Mouse (Mus musculus) MEL (cell line): ENCODE measurements around the gene Nr1h4. TPM values are rescaled to one million over a fixed set of nuclear protein-coding genes. Genes with fewer than 3 reads are reported as not detected.

Experiments used
- DNase-seq: peaks from one replicate; pipeline ENCODE4 v3.0.0; 2011; ENCODE audit warnings: low read depth, low spot score
- H3K27ac ChIP-seq: 2 replicates; pipeline ENCODE4 v1.5.1; 2012; ENCODE audit warnings: low read depth, mild to moderate bottlenecking, control low read depth, low read length, moderate library complexity; ENCODE audit not compliant: control insufficient read depth
- H3K27me3 ChIP-seq, 2 experiments: fragments of 150-350 bp in 1 of 2; sonication (generic) in 1 of 2; 2 replicates each; pipeline ENCODE4 v1.6.1; 2012; ENCODE audit warnings: low read length in 2 of 2, mild to moderate bottlenecking in 2 of 2, improper control_type of control experiment in 1 of 2, moderate library complexity in 1 of 2; ENCODE audit not compliant: insufficient read depth in 2 of 2, control insufficient read depth in 1 of 2
- H3K36me3 ChIP-seq, 2 experiments: 2 replicates each; pipeline ENCODE4 v1.6.1; 2012 to 2014; ENCODE audit warnings: low read length in 2 of 2, improper control_type of control experiment in 1 of 2, inconsistent platforms in 1 of 2, mild to moderate bottlenecking in 1 of 2; ENCODE audit not compliant: insufficient read depth in 2 of 2, control insufficient read depth in 1 of 2
- H3K4me1 ChIP-seq, 2 experiments: fragments of 150-350 bp in 1 of 2; sonication (generic) in 1 of 2; 2 replicates each; pipeline ENCODE4 v1.6.1; 2012; ENCODE audit warnings: low read length in 2 of 2, improper control_type of control experiment in 1 of 2, mild to moderate bottlenecking in 1 of 2; ENCODE audit not compliant: insufficient read depth in 2 of 2, control insufficient read depth in 1 of 2
- H3K4me3 ChIP-seq, 2 experiments: fragments of 150-350 bp in 1 of 2; sonication (generic) in 1 of 2; 2 replicates each; pipeline ENCODE4 v1.5.1; 2012; ENCODE audit warnings: low read depth in 2 of 2, low read length in 2 of 2, mild to moderate bottlenecking in 2 of 2, moderate library complexity in 2 of 2, control low read depth in 1 of 2, improper control_type of control experiment in 1 of 2; ENCODE audit not compliant: control insufficient read depth in 1 of 2, insufficient read depth in 1 of 2
- H3K79me2 ChIP-seq: 2 replicates; pipeline ENCODE4 v1.6.1; 2012; ENCODE audit warnings: mild to moderate bottlenecking, low read length, moderate library complexity; ENCODE audit not compliant: control insufficient read depth, poor library complexity, insufficient read depth
- H3K9ac ChIP-seq: 2 replicates; pipeline ENCODE4 v1.6.1; 2012; ENCODE audit warnings: low read depth, mild to moderate bottlenecking, control low read depth, low read length, moderate library complexity; ENCODE audit not compliant: control insufficient read depth, poor library complexity, severe bottlenecking
- H3K9me3 ChIP-seq: fragments of 150-350 bp; sonication (generic); replicated peaks from 2 replicates; pipeline ENCODE4 v1.6.1; 2012; ENCODE audit warnings: mild to moderate bottlenecking, low read length, improper control_type of control experiment, moderate library complexity; ENCODE audit not compliant: insufficient read depth
- BHLHE40 ChIP-seq: IDR thresholded peaks from 2 replicates; pipeline ENCODE4 v1.6.1; 2012; ENCODE audit warnings: low read depth, mild to moderate bottlenecking, inconsistent platforms, low read length, improper control_type of control experiment, borderline replicate concordance
- CHD1 ChIP-seq: IDR thresholded peaks from 2 replicates; pipeline ENCODE4 v1.6.1; 2012; ENCODE audit warnings: low read depth, mild to moderate bottlenecking, inconsistent platforms, low read length, improper control_type of control experiment
- CHD2 ChIP-seq: IDR thresholded peaks from 2 replicates; pipeline ENCODE4 v1.6.1; 2011; ENCODE audit warnings: low read length, improper control_type of control experiment
- CTCF ChIP-seq, 3 experiments: IDR thresholded peaks in 2 of 3; conservative IDR thresholded peaks in 1 of 3; 2 replicates each; pipeline ENCODE4 v1.5.1; 2011 to 2012; ENCODE audit warnings: low read length in 3 of 3, low read depth in 2 of 3, mild to moderate bottlenecking in 2 of 3, improper control_type of control experiment in 1 of 3, inconsistent platforms in 1 of 3, mixed read lengths in 1 of 3, moderate library complexity in 1 of 3; ENCODE audit not compliant: control insufficient read depth in 1 of 3, insufficient read depth in 1 of 3, poor library complexity in 1 of 3, severe bottlenecking in 1 of 3
- E2F4 ChIP-seq: IDR thresholded peaks from 2 replicates; pipeline ENCODE4 v1.6.1; 2011; ENCODE audit warnings: low read depth, low read length, improper control_type of control experiment, borderline replicate concordance
- ELF1 ChIP-seq: IDR thresholded peaks from 2 replicates; pipeline ENCODE4 v1.6.1; 2014; ENCODE audit warnings: low read depth, mild to moderate bottlenecking, inconsistent platforms, low read length, improper control_type of control experiment, moderate library complexity
- EP300 ChIP-seq, 2 experiments: IDR thresholded peaks; 2 replicates each; pipeline ENCODE4 v1.6.1; 2011; ENCODE audit warnings: improper control_type of control experiment in 2 of 2, low read length in 2 of 2, low read depth in 1 of 2, mild to moderate bottlenecking in 1 of 2
- ETS1 ChIP-seq: IDR thresholded peaks from 2 replicates; pipeline ENCODE4 v1.6.1; 2012; ENCODE audit warnings: low read depth, mild to moderate bottlenecking, inconsistent platforms, low read length, improper control_type of control experiment, moderate library complexity
- GABPA ChIP-seq: IDR thresholded peaks from 2 replicates; pipeline ENCODE4 v1.6.1; 2012; ENCODE audit warnings: low read depth, mild to moderate bottlenecking, inconsistent platforms, low read length, improper control_type of control experiment, moderate library complexity
- GATA1 ChIP-seq: IDR thresholded peaks from 2 replicates; pipeline ENCODE4 v1.6.1; 2011; ENCODE audit warnings: low read depth, low read length, improper control_type of control experiment
- HCFC1 ChIP-seq: IDR thresholded peaks from 2 replicates; pipeline ENCODE4 v1.6.1; 2012; ENCODE audit warnings: low read depth, mild to moderate bottlenecking, inconsistent platforms, low read length, improper control_type of control experiment, moderate library complexity
- JUND ChIP-seq: IDR thresholded peaks from 2 replicates; pipeline ENCODE4 v1.6.1; 2011; ENCODE audit warnings: low read depth, mild to moderate bottlenecking, improper control_type of control experiment, low read length
- KAT2A ChIP-seq: conservative IDR thresholded peaks from 2 replicates; pipeline ENCODE4 v1.6.1; 2012; ENCODE audit warnings: low read depth, low read length, improper control_type of control experiment, inconsistent platforms
- MAFK ChIP-seq: IDR thresholded peaks from 2 replicates; pipeline ENCODE4 v1.6.1; 2011; ENCODE audit warnings: low read depth, mild to moderate bottlenecking, low read length, improper control_type of control experiment, borderline replicate concordance
- MAX ChIP-seq: IDR thresholded peaks from 2 replicates; pipeline ENCODE4 v1.6.1; 2011; ENCODE audit warnings: low read length, improper control_type of control experiment
- MAZ ChIP-seq: IDR thresholded peaks from 2 replicates; pipeline ENCODE4 v1.6.1; 2012; ENCODE audit warnings: low read depth, mild to moderate bottlenecking, inconsistent platforms, low read length, improper control_type of control experiment
- MEF2A ChIP-seq: IDR thresholded peaks from 2 replicates; pipeline ENCODE4 v1.6.1; 2014; ENCODE audit warnings: low read depth, mild to moderate bottlenecking, inconsistent platforms, low read length, improper control_type of control experiment; ENCODE audit not compliant: poor library complexity, insufficient replicate concordance, severe bottlenecking; ENCODE audit errors: extremely low read depth
- MXI1 ChIP-seq: IDR thresholded peaks from 2 replicates; pipeline ENCODE4 v1.6.1; 2011; ENCODE audit warnings: mild to moderate bottlenecking, low read depth, low read length, improper control_type of control experiment
- MYB ChIP-seq: IDR thresholded peaks from 2 replicates; pipeline ENCODE4 v1.6.1; 2011; ENCODE audit warnings: mild to moderate bottlenecking, low read depth, low read length, improper control_type of control experiment
- MYC ChIP-seq: IDR thresholded peaks from 2 replicates; pipeline ENCODE4 v1.6.1; 2011; ENCODE audit warnings: low read depth, mild to moderate bottlenecking, low read length, improper control_type of control experiment, moderate library complexity
- POLR2A ChIP-seq, 2 experiments: IDR thresholded peaks; 2 replicates each; pipeline ENCODE4 v1.6.1; 2011 to 2012; ENCODE audit warnings: low read length in 2 of 2, mild to moderate bottlenecking in 2 of 2, control low read depth in 1 of 2, improper control_type of control experiment in 1 of 2, low read depth in 1 of 2, moderate library complexity in 1 of 2; ENCODE audit not compliant: control insufficient read depth in 1 of 2, insufficient read depth in 1 of 2, poor library complexity in 1 of 2
- POLR2AphosphoS5 ChIP-seq: IDR thresholded peaks from 2 replicates; pipeline ENCODE4 v1.6.1; 2012; ENCODE audit warnings: low read depth, borderline replicate concordance, mild to moderate bottlenecking, inconsistent platforms, low read length, moderate library complexity, mixed read lengths
- RAD21 ChIP-seq: IDR thresholded peaks from 2 replicates; pipeline ENCODE4 v1.6.1; 2011; ENCODE audit warnings: mild to moderate bottlenecking, low read depth, low read length, improper control_type of control experiment
- RCOR1 ChIP-seq: IDR thresholded peaks from 2 replicates; pipeline ENCODE4 v1.6.1; 2012; ENCODE audit warnings: low read depth, mild to moderate bottlenecking, inconsistent platforms, low read length, improper control_type of control experiment
- SIN3A ChIP-seq: IDR thresholded peaks from 2 replicates; pipeline ENCODE4 v1.6.1; 2012; ENCODE audit warnings: low read length, improper control_type of control experiment, inconsistent platforms
- SMC3 ChIP-seq: IDR thresholded peaks from 2 replicates; pipeline ENCODE4 v1.6.1; 2011; ENCODE audit warnings: low read depth, low read length, improper control_type of control experiment
- TAL1 ChIP-seq: IDR thresholded peaks from 2 replicates; pipeline ENCODE4 v1.6.1; 2012; ENCODE audit warnings: mild to moderate bottlenecking, inconsistent platforms, low read length, moderate library complexity, mixed read lengths
- TBP ChIP-seq: IDR thresholded peaks from 2 replicates; pipeline ENCODE4 v1.8.0; 2011; ENCODE audit warnings: low read depth, low read length, improper control_type of control experiment
- USF1 ChIP-seq: IDR thresholded peaks from 2 replicates; pipeline ENCODE4 v1.6.1; 2014; ENCODE audit warnings: low read depth, mild to moderate bottlenecking, inconsistent platforms, low read length, improper control_type of control experiment, moderate library complexity
- USF2 ChIP-seq, 2 experiments: IDR thresholded peaks; 2 replicates each; pipeline ENCODE4 v1.6.1; 2011 to 2012; ENCODE audit warnings: improper control_type of control experiment in 2 of 2, low read length in 2 of 2, borderline replicate concordance in 1 of 2, inconsistent platforms in 1 of 2, low read depth in 1 of 2, mild to moderate bottlenecking in 1 of 2; ENCODE audit not compliant: insufficient read depth in 1 of 2
- ZC3H11A ChIP-seq: IDR thresholded peaks from 2 replicates; pipeline ENCODE4 v1.6.1; 2012; ENCODE audit warnings: low read depth, mild to moderate bottlenecking, inconsistent platforms, low read length, improper control_type of control experiment
- ZKSCAN1 ChIP-seq: IDR thresholded peaks from 2 replicates; pipeline ENCODE4 v1.6.1; 2012; ENCODE audit warnings: low read depth, mild to moderate bottlenecking, inconsistent platforms, low read length, improper control_type of control experiment, moderate library complexity
- ZMIZ1 ChIP-seq: IDR thresholded peaks from 2 replicates; pipeline ENCODE4 v1.6.1; 2012; ENCODE audit warnings: low read depth, mild to moderate bottlenecking, inconsistent platforms, low read length, improper control_type of control experiment, moderate library complexity
- ZNF384 ChIP-seq: IDR thresholded peaks from 2 replicates; pipeline ENCODE4 v1.6.1; 2012; ENCODE audit warnings: low read depth, mild to moderate bottlenecking, inconsistent platforms, low read length, improper control_type of control experiment
- polyA plus RNA-seq, 2 experiments: library from polyadenylated mRNA; stranded (reverse) in 1 of 2; unstranded in 1 of 2; fragments of >175 nt in 1 of 2; fragments of >200 nt in 1 of 2; gene quantifications; 2 replicates each; pipeline versions ENCODE4 v1.2.1 to v1.2.4; 2012; ENCODE audit warnings: low replicate concordance in 2 of 2, low read depth in 1 of 2; ENCODE audit not compliant: insufficient read length in 2 of 2, insufficient read depth in 1 of 2, missing spikeins in 1 of 2
- total RNA-seq: library from RNA; depleted of rRNA; stranded (reverse); fragments of 300-350 nt; gene quantifications from 2 replicates; pipeline ENCODE4 v1.2.3, GENCODE M21; 2012

The Nr1h4 gene
- total and polyA plus RNA-seq, 3 experiments = not detected

GRCm38 (mm10) chr10:89489459-89489858, 43.9 kb downstream of the Nr1h4 start (continued):
- TF ChIP-seq ZC3H11A = peak; percentile 39; the same call in 1 of the 2 replicates
- TF ChIP-seq SMC3 = peak; percentile 38

- no peaks in the 10 kb centered on the region for H3K27me3 ChIP-seq
- H3K4me1 ChIP-seq = peaks cover 20 to 45% of the 10 kb centered on the region in 2 experiments
- H3K27ac ChIP-seq = peak overlapping the region; percentile 64
- peaks cover 0 to 54% of the 10 kb centered on the region in 2 experiments; a peak in 2 of 4 replicates for H3K36me3 ChIP-seq
- H3K9me3 ChIP-seq = no peaks in the 10 kb centered on the region
- peak overlapping the region in 1 of 2 experiments; percentile 16; a peak in 1 of 4 replicates for H3K4me3 ChIP-seq
- peak; percentile 71 for DNase-seq
- H3K9ac ChIP-seq = no peak overlapping the region
- no peaks in the 10 kb centered on the region for H3K79me2 ChIP-seq
- no peak for TF ChIP-seq KAT2A
- 0 out of 2 replicates have a peak, but pooled peaks have one; percentile 12 for TF ChIP-seq SIN3A
- TF ChIP-seq GATA1 = peak; percentile 71
- no peak for TF ChIP-seq MAX
- no peak for TF ChIP-seq MAZ
- no peak for TF ChIP-seq ELF1
- no peak for TF ChIP-seq MAFK
- TF ChIP-seq E2F4 = no peak
- TF ChIP-seq ZC3H11A = no peak
- TF ChIP-seq CHD1 = no peak
- no peak for TF ChIP-seq ZMIZ1
- TF ChIP-seq RCOR1 = peak; percentile 38; the same call in 1 of the 2 replicates
- no peak for TF ChIP-seq CTCF (IDR thresholded peaks at IDR 0.05 in 2 of 3, conservative IDR thresholded peaks at IDR 0.05 in 1 of 3; ENCODE audit: control insufficient read depth in 1 of 3, insufficient read depth in 1 of 3, low read depth in 2 of 3, low read length in 3 of 3, poor library complexity in 1 of 3, severe bottlenecking in 1 of 3)
- no peak for TF ChIP-seq CHD2
- TF ChIP-seq ETS1 = peak; percentile 37; the same call in 1 of the 2 replicates
- no peak for TF ChIP-seq MYB
- TF ChIP-seq POLR2A (IDR thresholded peaks at IDR 0.05; ENCODE audit: control insufficient read depth in 1 of 2, insufficient read depth in 1 of 2, low read depth in 1 of 2, low read length in 2 of 2, poor library complexity in 1 of 2) = no peak
- no peak for TF ChIP-seq JUND
- no peak for TF ChIP-seq USF1
- TF ChIP-seq BHLHE40 = no peak
- no peak for TF ChIP-seq MEF2A
- no peak for TF ChIP-seq ZKSCAN1
- no peak for TF ChIP-seq TBP
- TF ChIP-seq MYC = no peak
- TF ChIP-seq GABPA = no peak
- no peak for TF ChIP-seq USF2 (IDR thresholded peaks at IDR 0.05; ENCODE audit: borderline replicate concordance in 1 of 2, insufficient read depth in 1 of 2, low read depth in 1 of 2, low read length in 2 of 2)
- TF ChIP-seq SMC3 = no peak
- no peak for TF ChIP-seq RAD21
- TF ChIP-seq HCFC1 = no peak
- TF ChIP-seq EP300 (IDR thresholded peaks at IDR 0.05; ENCODE audit: low read depth in 1 of 2, low read length in 2 of 2) = peak in 1 of 2 experiments; percentile 53; a peak in 2 of 4 replicates
- TF ChIP-seq MXI1 = no peak
- no peak for TF ChIP-seq TAL1
- TF ChIP-seq ZNF384 = no peak
- TF ChIP-seq POLR2AphosphoS5 = no peak
These were observed 46.2 kb downstream of the Nr1h4 start for GRCm38 (mm10) chr10:89486995-89487742.
